Mouse (Mus musculus) layer of hippocampus, adult 8-10 months (tissue): ENCODE measurements at regions not wholly inside any gene's neighbourhood (a gene's known extent, or its start where the extent isn't known, plus 50 kb on each side); places are given as distances from the start of the nearest gene placed in this dataset.

ENCODE experiments used
- DNase-seq, 2 experiments: peaks; one replicate each; pipeline ENCODE4 v3.0.0; 2022; ENCODE audit warnings: low spot score in 2 of 2

- DNase-seq: no peak
Observed at GRCm38 (mm10) chr16:77863246-77863645, 261.4 kb upstream of the Gm11146 start.

DNA sequence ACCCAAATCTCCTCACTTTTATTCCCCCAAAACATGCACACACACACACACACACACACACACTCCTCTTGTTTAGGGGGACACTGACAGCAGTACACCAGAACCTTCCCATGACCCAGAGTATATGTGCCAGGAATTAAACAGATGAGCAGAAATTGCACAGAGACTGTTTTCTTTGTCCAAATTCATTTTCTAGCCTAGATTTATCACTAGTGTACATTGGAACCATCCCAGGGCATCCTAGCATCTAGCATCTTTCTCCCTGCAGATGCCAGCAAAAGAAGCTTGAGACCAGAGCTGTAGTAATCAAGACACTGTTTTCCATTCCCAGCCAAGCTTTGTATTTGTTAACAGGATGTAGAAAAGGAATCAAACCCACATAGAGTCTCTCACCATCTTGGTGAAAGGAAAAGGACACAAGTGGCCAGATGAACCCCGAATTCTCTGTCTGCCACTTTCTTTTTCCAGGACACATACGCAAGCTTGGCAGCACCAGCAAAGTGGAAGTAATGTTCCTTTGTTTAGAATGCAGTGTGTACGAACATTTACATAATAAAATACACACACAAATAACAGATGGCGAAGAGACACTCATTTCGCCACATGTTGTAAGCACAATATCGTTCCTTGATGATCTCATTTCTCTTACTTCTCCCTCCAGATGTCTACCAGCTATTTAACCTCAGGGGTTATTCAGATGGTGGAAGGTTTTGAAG lies 250.3 kb upstream of the Gm11146 start:
- peak in 1 of 2 experiments; percentile 14 for DNase-seq

GRCm38 (mm10) chr16:77851206-77852065 lies 249.5 kb upstream of the Gm11146 start:
- no peak for DNase-seq

GRCm38 (mm10) chr16:77835767-77836166 lies 233.9 kb upstream of the Gm11146 start:
- no peak for DNase-seq

DNA sequence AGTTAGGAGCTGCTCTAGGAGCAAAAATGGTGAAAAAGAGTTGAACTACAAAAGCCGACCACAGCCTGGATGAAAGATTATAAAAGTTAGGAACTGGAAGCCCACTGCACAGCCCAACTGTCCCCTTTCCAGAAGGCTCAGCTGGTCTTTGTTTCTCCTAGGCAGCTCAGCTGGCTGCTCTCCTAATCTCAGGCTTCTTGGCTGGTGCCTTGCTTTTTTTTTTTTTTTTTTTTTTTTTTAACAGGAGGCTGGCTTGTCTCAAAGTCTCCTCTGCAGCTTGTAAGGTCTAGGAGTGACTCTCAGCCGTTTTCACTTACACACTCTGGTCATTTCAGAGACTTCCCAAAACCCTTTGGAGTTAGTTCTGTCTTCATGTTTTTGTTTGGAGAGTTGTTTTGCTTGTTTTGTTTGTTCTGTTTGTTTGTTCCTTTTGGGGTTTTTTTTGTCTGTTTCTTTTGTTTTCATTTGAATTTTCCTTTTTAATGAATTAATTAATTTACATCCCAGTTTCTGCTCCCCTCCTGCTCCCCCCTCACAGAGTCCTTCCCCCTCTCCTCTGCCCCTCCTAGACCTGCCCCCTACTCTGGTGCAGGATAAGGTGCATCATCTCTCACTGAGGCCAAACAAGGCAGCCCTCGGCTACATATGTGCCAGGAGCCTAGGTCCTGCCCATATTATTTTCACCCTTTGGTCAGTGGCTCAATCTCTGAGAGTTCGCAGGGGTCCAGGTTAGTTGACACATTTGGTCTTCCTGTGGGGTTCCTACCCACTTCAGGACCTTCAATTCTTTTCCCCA lies 225.6 kb upstream of the Gm11146 start:
- no peak for DNase-seq

DNA sequence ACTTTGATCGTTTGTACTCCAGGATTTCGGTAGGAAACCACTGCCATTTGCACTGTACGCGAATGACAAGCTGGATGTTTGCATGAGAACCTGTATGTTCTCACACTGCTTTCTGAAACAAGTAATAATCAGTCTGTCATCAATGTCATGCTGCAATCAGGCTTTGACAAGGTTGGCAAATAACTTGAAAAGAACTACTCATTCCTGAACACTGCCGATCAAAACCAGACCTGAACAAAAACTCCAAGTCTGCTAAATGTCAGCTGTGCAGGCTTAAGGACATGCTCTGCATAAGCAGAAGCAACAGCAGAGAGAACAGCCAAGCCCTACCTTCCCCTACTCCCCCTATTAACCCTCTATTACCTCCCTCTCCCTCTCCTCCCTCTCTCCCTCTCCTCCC lies 197.8 kb upstream of the Gm11146 start:
- DNase-seq: no peak

- DNase-seq: no peak
Observed at GRCm38 (mm10) chr16:77796926-77797325, 195.0 kb upstream of the Gm11146 start.

DNA sequence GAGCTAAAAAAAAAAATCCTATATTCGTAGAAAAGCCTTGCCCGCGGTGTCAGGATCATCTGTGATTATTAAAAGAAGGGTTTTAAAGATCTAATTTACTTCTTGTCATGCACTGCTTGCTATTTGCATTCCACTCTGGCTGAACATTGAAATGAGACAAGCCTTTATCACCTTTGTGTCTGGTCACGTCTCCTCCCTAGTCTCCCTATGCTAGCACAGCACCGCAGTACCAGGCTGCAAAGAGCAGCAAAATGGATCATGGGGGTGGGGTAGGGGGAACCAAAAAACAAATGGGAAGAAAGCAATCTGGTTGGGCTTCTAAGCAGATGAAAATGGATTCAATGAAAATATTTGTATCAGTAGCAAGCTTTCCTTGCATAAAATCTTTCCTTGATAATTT lies 187.8 kb upstream of the Gm11146 start:
- no peak for DNase-seq

DNA sequence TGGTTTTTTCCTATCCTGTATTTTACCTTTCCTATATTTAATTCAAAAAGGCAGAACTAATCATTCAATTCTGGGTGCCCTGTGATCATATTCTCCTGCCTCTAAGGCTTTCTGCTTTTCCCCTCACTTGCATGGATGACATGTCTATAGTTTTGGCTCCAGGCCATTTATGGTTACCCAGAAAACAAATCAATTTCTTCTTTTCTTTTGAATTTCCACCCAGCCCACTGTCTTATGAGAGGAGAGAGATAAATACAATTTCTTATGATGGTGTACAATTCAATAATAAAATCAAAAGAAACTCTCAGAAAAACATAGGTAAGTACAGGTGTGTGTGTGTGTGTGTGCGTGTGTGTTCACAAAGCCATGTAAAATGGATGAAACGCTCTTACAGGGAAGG lies 187.3 kb upstream of the Gm11146 start:
- DNase-seq: no peak

DNA sequence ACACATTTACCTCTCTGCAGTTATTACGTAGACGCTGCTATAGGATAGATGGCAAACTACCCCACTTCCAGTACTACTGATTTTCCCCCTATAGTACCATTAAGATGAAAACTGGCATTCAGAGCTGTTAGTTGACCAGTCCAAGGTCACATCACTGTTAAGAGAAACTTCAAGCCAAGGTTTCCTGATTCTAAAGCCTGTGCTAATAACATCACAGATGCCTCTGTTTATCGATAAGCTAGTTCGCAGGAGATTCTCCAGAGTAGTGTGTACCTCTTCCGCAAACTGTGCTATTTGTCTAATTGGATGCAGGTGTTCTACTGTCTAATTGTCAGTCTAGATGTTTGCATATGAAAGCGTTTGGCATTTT lies 186.9 kb upstream of the Gm11146 start:
- no peak for DNase-seq

DNA sequence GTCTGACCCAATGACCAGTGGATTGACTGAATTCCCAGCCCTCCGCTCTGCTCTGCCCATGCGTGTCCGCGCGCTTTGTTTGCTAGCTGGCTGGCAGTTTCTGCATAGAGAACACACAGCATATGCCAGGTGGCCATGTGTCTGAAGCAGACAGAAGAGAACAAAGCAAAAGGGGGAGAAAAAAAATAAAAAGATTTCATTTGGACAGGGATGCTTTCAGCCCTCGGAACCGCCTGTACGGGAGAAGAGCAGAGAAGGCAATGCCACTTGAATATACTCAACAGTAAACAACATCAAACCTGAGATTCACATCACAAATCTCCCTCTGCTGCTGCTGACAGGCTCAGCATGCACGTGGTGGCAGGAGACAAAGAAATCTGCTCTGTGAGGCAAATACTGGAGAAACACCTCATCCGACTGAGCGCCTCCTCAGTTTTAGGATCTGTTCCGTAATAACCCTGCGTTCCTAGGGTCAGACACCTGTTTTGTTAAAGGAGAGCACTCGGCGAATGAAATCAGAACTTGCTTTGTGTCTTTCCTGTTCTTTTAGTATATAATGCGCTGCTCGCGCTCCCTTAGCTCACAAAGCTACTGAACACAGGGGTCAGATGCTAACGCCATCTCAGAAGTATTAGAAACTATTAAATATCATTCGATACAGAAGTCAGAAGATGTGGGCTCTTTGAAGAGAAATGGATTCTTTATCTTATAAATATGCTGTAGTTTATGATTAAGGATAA lies 186.3 kb upstream of the Gm11146 start:
- DNase-seq: peak; percentile 30 to 52

DNA sequence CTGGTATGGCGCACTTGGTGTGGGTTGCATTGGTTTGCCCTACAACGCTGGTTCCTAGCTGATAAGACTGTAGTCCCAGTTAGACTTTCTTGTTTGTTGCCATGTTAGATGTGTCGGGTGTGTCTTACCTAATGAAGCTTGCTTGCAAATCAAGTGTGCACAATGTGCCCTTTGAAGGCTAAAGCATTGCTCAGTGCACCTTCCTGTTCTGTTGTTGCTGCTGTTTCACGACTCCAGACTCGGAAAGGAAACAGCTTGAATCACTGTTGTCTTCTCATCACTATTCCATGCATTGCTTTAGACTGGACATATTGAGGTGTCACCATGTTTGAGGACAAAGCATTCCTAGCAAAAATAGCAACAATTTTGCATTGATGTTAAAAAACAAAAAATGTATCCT lies 185.1 kb upstream of the Gm11146 start:
- no peak for DNase-seq

- no peak for DNase-seq
Observed at GRCm38 (mm10) chr16:77779019-77779418, 177.1 kb upstream of the Gm11146 start.

- no peak for DNase-seq
Observed at GRCm38 (mm10) chr16:77772075-77772474, 170.2 kb upstream of the Gm11146 start.

DNA sequence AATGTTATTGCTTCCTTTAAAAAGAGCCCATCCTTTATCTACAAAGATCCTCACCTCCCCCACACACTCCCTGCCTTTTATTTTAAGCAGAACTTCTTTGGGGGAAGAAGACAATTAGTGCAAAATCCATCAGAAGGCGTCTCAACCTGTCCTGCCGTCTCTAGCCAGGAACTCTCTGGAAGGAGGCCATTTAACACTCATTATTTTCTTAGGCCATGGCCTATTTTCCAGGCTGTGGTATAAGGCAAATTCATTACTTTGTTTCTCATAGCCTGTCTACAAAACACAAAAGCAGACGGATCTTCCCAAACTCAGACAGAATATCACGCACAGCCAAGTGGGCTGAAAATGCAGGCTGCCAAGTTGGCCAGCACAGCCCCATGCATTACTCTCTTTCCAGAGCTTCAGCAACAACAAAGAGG lies 159.0 kb upstream of the Gm11146 start:
- DNase-seq: peak in 1 of 2 experiments; percentile 9

GRCm38 (mm10) chr16:77760479-77760878 lies 158.6 kb upstream of the Gm11146 start:
- peak in 1 of 2 experiments; percentile 9 for DNase-seq

DNA sequence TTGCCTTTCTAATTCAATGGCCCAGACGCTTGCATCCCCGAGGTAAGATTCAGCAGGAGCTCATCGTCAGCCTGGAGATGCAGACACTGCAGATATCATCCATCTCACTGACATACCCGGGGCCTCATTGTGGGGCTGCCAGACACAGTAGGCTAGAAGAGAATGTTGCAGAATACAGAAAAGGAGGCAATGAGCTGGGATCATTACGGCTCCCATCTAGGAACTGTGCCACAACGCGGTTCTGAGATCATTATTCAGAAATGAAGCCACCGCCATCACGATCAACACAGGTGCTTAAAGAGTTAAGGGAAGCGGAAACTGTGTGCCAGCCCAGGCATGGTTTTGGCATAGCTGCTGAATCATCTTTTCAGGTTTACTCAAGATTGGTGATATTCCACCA lies 158.1 kb upstream of the Gm11146 start:
- peak; percentile 43 to 63 for DNase-seq

GRCm38 (mm10) chr16:77754882-77755281 lies 153.0 kb upstream of the Gm11146 start:
- DNase-seq: no peak

- no peak for DNase-seq
Observed at GRCm38 (mm10) chr16:77749474-77749873, 147.6 kb upstream of the Gm11146 start.

DNA sequence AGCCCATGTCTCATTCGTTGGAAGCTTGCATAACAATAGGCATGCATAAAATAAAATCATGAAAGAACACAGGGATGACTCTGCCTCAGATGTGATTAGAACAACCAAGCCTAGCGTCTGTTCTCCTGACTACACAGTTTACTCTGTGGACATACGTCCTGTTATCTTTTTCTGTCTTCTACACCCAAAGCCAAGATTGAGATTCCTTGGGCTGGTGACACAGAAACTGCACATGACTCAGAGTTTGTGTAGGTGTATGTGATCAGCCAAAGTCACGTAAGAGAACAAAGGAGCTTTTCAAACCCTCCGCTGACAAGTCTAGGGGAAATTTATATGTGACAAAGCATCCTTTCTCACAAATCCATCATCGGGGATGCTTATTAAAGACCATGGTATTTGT lies 141.9 kb upstream of the Gm11146 start:
- DNase-seq: no peak

GRCm38 (mm10) chr16:77738821-77739220 lies 136.9 kb upstream of the Gm11146 start:
- DNase-seq: no peak
